Mouse (Mus musculus): ENCODE measurements at regions not wholly inside any gene's neighbourhood (a gene's known extent, or its start where the extent isn't known, plus 50 kb on each side); places are given as distances from the start of the nearest gene placed in this dataset.

DNA sequence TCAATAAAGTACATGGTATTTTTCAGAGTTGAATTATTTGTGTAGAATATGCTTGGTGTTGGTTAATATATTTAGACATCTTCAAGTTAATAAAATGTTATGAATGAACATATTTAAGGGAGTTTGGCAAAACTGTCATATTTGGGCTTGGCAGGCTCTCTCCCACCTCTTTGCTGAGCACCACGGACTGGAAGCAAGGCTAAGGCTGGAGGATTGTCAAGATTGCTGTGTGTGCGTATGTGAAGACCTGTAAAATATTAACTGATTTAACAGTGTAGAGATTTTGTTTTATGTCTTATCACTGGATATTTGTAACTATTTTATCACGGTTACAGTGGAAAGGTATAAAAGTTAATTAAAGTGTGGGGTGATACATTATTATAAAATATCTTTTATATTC, 363.3 kb downstream of the Casp12 start:
- TF ChIP-seq CTCF (IDR thresholded peaks at IDR 0.05; ENCODE audit: borderline replicate concordance, insufficient read depth, low read length) (no peak), POLR2A (IDR thresholded peaks at IDR 0.05; ENCODE audit: low read depth, low read length) (no peak)

Data from embryonic fibroblast, embryonic 13.5 days (primary cell).